Mouse (Mus musculus) monocyte, adult 2 months (primary cell): ENCODE results near the gene Sh3gl1.
A peak's percentile ranks its signal among the peaks of the same experiment; 100 is the strongest.

Experiments used
- DNase-seq, 2 experiments: peaks; one replicate each; pipeline ENCODE4 v3.0.0; 2022; ENCODE audit warnings: low spot score in 2 of 2, low read depth in 1 of 2

The Sh3gl1 gene

DNA sequence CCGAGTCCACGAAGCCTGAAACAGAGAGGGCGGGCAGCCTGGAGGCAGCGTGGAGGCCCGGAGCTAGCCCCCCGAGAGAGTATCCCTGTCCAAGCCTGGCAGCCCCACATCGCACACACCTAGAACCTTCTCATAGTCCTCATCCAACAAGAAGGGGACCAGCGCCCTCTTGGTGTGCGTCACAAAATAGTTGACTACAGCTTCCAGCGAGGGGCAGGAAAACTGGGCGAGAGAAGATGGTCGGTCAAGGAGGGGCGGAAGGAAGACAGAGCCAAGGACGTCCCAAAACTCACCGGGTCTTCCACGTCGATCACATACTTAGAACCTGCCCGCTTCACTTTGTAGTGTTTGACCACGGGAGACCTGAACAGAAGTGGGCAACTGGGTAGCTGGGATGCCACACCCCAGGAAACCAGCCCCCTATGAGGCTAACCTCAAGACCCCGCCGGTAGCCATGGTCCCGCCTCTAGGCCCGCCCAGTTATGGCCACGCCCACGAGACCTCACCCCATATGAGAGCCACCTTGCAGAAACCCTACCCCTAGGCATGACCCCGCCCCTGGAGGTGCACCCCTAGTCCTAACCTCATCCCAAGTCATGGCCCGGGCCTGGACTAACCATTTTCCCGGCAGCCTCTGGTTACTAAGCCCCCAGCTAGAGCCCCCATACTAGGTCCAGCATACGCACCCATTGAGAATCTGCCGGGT is 36.5 kb downstream of the Sh3gl1 start:
- no peak for DNase-seq

DNA sequence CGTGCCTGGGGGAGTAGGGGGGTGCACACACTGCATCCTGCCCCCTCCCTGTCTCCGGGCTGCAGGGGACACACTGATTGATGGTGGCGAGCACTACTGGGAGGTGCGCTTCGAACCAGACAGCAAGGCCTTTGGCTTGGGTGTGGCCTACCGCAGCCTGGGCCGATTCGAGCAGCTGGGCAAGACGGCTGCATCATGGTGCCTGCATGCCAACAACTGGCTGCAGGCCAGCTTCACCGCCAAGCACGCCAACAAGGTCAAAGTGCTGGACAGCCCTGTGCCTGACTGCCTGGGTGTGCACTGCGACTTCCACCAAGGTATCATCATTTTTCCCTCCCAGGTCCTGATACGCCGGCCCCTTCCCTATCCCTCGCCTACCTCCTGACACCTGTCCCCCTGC is 40.4 kb downstream of the Sh3gl1 start:
- no peak for DNase-seq

DNA sequence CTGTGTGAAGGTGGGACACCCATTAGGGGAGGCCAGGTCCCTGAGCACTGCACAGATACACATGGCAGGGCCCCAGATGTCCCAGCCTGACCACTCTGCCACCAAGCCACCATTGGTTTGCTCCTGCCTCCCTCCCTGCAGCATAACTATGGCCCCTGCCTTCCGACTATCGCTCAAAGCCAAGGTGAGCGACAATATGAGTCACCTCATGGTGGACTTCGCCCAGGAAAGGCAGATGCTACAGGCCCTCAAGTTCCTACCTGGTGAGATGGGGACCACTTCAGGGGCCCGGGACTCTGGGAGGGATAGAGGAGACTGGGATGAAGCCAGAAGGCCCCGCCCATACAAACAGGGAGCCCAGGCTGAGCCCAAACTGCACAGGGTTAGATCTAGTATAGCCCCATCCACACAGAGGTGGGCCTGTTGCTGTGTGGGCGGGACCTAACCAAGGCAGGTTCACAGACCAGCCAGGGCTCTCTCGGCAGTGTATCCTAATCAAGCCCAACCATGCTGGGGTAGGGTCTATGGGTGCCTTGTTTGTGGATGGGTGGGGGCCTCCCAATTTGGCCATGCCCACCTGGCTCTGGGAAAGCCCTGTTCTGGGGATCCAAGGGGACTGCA is 46.0 kb downstream of the Sh3gl1 start:
- DNase-seq, result no peak

DNA sequence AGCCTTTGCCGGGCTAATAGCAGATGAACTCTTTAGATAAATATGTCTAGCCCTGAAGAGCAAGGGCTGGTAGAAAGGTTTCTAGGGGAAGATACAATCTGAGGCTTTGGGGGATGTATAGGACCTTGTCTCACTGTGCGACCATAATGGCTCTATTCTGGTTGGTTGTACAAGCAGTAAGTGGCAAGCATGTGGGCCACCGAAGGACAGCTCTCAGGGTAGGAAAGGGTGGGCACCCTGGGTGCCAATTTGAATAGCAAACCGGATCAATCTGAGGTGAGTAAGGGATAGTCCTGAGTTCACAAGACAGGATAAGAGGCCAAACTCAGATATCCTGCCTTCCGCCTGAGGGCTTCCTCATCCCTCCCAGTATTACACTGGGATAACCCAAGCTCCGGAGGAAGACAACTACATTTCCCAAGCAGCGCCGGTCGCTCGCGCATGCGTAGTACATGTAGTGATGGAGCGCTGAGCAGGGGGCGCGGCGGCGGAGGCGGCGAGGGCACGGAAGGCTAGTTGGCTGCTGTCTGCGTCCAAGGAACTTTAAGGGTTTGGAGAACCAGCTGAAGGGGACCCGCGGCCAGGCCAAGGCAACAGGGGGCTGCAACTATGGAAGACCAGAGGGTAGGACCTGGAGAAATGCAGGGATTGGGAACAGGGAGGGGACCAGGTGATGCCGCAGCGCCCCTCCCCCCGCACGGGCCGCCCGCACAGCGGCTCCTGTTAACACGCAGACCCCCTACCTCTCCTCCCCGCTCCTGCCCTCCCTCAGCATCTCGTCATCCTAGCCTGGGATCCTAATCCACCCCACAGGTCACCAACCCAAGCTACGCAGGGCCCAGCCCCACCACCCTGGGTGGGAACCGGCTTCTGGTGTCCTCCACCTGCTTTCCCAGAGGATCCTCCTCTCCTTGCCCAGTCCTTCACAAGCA is 50.1 kb downstream of the Sh3gl1 start, which contains the start of gene Fsd1:
Gene Fsd1, plus strand, starts transcription at position 480 of the 932 bp plus-strand sequence.
- no peak for DNase-seq

DNA sequence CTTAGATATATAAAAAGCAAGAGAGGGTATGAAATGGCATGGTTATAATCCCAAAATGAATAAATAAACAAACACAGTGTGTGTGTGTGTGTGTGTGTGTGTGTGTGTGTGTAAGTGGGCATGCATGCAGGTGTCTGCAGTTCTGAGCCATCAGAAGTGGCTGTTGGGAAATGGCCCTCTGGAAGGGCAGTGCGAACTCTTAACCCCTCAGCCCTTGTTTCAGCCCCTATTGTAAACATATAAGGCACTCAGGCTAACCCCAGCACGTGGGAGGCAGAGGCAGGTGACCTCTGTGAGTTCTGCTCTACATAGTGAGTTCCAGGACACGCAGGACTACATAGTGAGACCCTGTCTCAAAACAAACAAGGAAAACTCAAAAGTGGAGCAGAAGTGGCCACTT is 59.1 kb downstream of the Sh3gl1 start:
- no peak for DNase-seq

DNA sequence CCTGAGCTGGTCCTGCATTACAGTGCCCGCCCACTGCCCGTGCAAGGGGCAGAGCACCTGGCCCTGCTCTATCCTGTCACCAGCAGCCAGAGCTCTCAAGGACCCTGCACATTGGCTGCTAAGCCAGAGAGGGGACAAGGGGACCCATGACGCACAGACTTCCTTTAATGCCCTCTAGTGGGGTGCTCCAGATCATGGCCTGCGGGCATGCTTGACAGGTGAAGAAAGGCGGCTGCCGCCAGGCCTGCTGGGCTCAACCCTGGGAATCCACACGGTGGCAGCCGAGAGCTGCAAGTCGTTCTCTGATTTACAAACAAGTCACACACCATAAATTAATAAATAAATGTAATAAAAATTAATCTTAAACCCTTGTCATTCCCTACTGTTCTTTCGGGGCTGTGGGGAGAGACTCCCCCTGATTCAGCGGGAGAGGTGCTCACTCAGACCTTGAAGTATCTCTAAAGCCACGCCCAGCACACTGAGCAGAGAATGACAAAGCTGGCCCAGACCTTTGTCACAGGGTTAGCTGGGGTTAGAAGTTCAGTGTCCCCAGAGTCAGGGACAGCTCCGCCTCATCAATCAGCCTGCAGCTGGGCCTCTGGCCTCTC is 60.1 kb downstream of the Sh3gl1 start:
- DNase-seq, result peak in 1 of 2 experiments; percentile 51

DNA sequence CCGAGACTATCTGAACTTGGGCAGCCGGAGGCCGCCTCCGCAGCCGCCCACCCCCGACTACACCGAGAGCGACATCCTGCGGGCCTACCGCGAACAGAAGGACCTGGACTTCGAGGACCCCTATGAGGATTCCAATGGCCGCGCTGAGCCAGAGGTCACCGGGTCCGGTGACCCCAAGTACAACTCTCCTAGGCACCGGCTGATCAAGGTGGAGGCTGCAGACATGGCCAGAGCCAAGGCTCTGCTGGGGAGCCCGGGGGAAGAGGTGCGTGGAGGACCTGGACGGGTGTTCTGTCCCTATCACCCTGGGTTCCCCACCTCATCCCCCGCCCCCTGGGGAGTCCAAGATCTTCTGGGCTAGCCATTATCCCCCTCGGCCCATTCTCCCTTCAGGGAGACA is 65.0 kb downstream of the Sh3gl1 start:
- no peak for DNase-seq

DNA sequence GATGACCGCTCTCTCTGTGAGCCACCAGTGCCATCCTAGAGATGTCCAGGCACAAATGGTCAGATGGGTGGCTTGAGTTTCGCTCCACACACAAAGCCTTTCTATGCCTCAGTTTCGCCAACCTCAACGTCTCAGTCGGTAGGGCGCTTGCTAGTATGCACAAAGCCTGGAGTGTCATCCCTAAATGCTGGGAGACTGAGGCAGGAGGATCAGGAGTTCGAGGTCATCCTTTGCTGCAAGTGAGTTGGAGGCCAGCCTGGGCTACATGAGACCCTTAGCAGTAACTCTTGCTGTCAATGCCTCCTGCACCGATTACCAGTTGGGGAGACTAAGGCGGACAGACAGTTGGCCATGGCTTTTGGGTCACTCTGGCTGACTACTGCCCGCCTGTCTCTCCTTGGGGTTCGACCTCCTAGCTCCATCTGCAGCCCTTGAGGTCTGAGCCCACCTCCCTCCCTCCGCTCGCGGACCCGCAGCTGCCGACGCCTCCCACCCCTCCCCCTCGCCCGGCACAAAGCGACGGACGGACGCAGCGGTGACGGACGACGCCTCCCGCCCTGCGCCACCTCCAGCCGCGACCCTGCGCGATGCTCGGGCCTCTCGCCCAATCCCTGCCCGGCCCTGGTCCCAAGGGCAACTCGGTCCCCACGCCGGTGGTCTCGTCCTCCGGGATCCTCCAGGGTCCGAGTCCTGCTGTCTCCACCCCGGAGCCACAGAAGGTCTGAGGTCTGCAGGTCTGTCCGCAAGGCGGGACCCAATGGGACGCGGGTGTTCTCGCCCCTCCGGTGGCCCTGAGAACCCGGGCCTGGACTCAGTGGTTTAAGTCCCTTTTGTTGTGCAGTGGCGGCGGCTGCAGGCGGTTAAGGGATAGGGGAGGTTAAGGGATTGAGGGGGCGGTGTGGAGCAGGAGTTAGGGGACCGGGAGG is 66.2 kb downstream of the Sh3gl1 start, which contains the start of gene Shd:
Gene Shd, plus strand, starts transcription at position 502 of the 926 bp plus-strand sequence.
- no peak for DNase-seq

DNA sequence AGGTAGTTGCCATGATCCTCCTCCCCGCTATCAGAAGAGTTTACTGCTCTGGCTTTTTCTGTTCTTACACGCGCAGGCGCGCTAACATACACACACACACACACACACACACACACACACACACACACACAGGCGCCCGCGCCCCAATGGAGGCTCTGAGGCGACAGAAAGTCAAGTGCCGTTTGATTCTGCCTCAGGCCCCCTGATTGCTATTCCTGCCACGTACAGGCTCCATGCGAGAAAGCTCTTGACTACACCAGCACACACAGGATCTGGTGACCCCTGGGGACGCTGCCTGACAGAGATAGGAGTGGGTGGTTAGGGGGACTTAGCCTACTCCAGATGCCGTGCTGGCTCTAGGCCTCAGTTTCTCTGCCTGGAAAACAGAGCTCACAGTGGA is 66.9 kb downstream of the Sh3gl1 start:
- DNase-seq, result no peak

DNA sequence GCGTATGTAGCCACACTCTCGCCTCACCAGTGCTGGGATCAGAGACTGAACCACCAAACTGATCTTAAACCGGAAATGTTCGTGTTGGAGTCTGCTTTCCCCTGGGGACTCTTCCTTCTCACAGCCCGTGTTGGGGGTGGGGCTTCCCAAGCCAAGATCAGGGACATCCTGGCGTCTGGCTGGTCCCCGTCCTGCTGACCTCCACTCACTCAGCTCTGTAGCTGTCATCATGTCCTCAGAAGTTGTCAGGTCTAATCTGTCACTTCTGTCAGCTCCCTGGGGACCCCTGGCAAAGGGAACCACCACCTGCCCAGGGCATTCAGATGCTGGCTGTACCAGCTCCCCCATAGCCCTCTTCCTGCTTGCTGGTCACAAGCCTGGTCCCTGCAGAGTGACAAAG is 68.2 kb downstream of the Sh3gl1 start:
- no peak for DNase-seq

DNA sequence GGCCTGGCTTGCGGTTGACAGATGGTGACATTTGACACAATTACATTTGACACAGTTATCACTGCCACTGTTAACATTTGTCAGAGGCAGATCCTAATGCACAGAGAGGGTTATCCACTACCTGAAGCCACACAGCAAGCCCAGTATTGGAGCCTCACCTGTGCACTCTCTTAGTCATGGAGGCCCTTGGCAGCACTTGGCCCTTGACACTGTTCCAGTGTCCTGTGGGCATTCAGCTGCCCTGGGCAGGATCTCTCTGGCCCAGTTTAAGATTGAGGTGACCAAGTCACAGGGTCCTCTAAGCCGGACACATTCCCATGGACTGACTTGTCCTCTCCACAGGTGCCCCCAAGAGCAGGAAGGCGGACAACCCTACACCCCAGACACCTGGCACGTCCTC is 69.2 kb downstream of the Sh3gl1 start:
- DNase-seq, result no peak
